In genomic region chr6:113623386-113623785, GRCm38 (mm10) we compare ENCODE assay signal across 8 mouse cellular contexts. TPM values are rescaled to one million over a fixed set of nuclear protein-coding genes. Genes with fewer than 3 reads are reported as not detected.
DNase-seq lines count a peak whose midpoint lies in the region; ATAC-seq lines count a peak whose summit lies in the region.

No protein-coding gene starts in this region.

- H3K27me3 ChIP-seq in lung, embryonic 16.5 days (ENCODE audit: control insufficient read depth, insufficient read depth, low read depth, low read length): no peaks in the 10 kb centered on the region
- H3K27me3 ChIP-seq in limb, embryonic 12.5 days: no peaks in the 10 kb centered on the region
- H3K27me3 ChIP-seq in stomach, embryonic 14.5 days (ENCODE audit: control insufficient read depth, insufficient read depth, low read length): no peaks in the 10 kb centered on the region

- no peak for ATAC-seq in lung, embryonic 16.5 days (ENCODE audit: low read depth)
- ATAC-seq in erythroblast, adult 5-6 weeks (replicated peaks; ENCODE audit: low FRiP score, poor library complexity, severe bottlenecking): 0 out of 2 replicates have a peak, but pooled peaks have one; percentile 12
- no peak for ATAC-seq in limb, embryonic 12.5 days (ENCODE audit: insufficient number of reproducible peaks, insufficient read depth, low FRiP score, low TSS enrichment, low read depth)
- no peak for ATAC-seq in stomach, embryonic 14.5 days (ENCODE audit: insufficient number of reproducible peaks, insufficient read depth, low FRiP score, low read depth)

- peaks cover 13% of the 10 kb centered on the region for H3K4me1 ChIP-seq in lung, embryonic 16.5 days (replicated peaks; ENCODE audit: control insufficient read depth, insufficient read depth, low read length)
- peaks cover 16% of the 10 kb centered on the region for H3K4me1 ChIP-seq in limb, embryonic 12.5 days (replicated peaks)
- H3K4me1 ChIP-seq in stomach, embryonic 14.5 days (ENCODE audit: control insufficient read depth, insufficient read depth, low read length): peaks cover 11% of the 10 kb centered on the region

- peak overlapping the region; percentile 94 for H3K4me2 ChIP-seq in lung, embryonic 16.5 days (ENCODE audit: low read depth, low read length)
- H3K4me2 ChIP-seq in limb, embryonic 12.5 days: peak overlapping the region; percentile 73; the same call in 1 of the 2 replicates
- H3K4me2 ChIP-seq in stomach, embryonic 14.5 days (replicated peaks; ENCODE audit: low read depth, low read length): peak overlapping the region; percentile 84

- DNase-seq in lung, postnatal 25 days (ENCODE audit: low spot score): no peak
- no peak for DNase-seq in retina, embryonic 14.5 days (ENCODE audit: low spot score)
- DNase-seq in natural killer cell, adult 2 months (ENCODE audit: low spot score in 2 of 2): no peak
- no peak for DNase-seq in urinary bladder, postnatal 10 days (ENCODE audit: low spot score)

- peak overlapping the region; percentile 32; the same call in 1 of the 2 replicates for H3K27ac ChIP-seq in lung, embryonic 16.5 days (ENCODE audit: low read length)
- H3K27ac ChIP-seq in limb, embryonic 12.5 days: no peak overlapping the region
- H3K27ac ChIP-seq in stomach, embryonic 14.5 days (ENCODE audit: low read length): peak overlapping the region; percentile 44

- peaks cover 2% of the 10 kb centered on the region; the same call in 1 of the 2 replicates for H3K36me3 ChIP-seq in lung, embryonic 16.5 days (ENCODE audit: control insufficient read depth, insufficient read depth, low read length)
- peaks cover 22% of the 10 kb centered on the region for H3K36me3 ChIP-seq in limb, embryonic 12.5 days
- H3K36me3 ChIP-seq in stomach, embryonic 14.5 days (ENCODE audit: control insufficient read depth, insufficient read depth, low read length): peaks cover 5% of the 10 kb centered on the region

- 62% methylated on average over 5 of the region's 5 CpGs for WGBS in lung, embryonic 16.5 days
- WGBS in limb, embryonic 12.5 days: 75% methylated on average over 5 of the region's 5 CpGs
- 65% methylated on average over 5 of the region's 5 CpGs for WGBS in stomach, embryonic 14.5 days

- peak overlapping the region; percentile 80 for H3K4me3 ChIP-seq in lung, embryonic 16.5 days (ENCODE audit: low read length)
- H3K4me3 ChIP-seq in limb, embryonic 12.5 days (replicated peaks): peak overlapping the region; percentile 69
- peak overlapping the region; percentile 69 for H3K4me3 ChIP-seq in stomach, embryonic 14.5 days (ENCODE audit: low read depth, low read length)

- H3K9ac ChIP-seq in lung, embryonic 16.5 days (ENCODE audit: low read length): peak overlapping the region; percentile 83
- H3K9ac ChIP-seq in limb, embryonic 12.5 days (replicated peaks): no peak overlapping the region
- no peak overlapping the region for H3K9ac ChIP-seq in stomach, embryonic 14.5 days (replicated peaks; ENCODE audit: low read depth, low read length)

- H3K9me3 ChIP-seq in lung, embryonic 16.5 days (ENCODE audit: control insufficient read depth, low read length): no peaks in the 10 kb centered on the region
- no peaks in the 10 kb centered on the region for H3K9me3 ChIP-seq in limb, embryonic 12.5 days
- H3K9me3 ChIP-seq in stomach, embryonic 14.5 days (ENCODE audit: control insufficient read depth, low read depth, low read length): no peaks in the 10 kb centered on the region

RNA-seq across cellular contexts. Expression of gene Vhl, which starts 0.4 kb away (rescaled TPM):
- polyA plus RNA-seq in lung, embryonic 16.5 days (2015; fragmentation: Nextera tagmentation; extraction: Ambion mirVana): 36.1 and 38.7 TPM in 2 replicates
- total RNA-seq in erythroblast, adult 5-6 weeks (2015; ENCODE audit: low replicate concordance): 6.3 and 11.5 TPM in 2 replicates
- total RNA-seq in erythroblast, adult 5-6 weeks (2017; ENCODE audit: low replicate concordance): 3.6 and 8.9 TPM in 2 replicates
- 53.3 and 55.9 TPM in 2 replicates for polyA plus RNA-seq in limb, embryonic 12.5 days (2016; fragmentation: Nextera tagmentation; extraction: Ambion mirVana)
- 43.5 and 50.5 TPM in 2 replicates for polyA plus RNA-seq in stomach, embryonic 14.5 days (2014; fragmentation: Nextera tagmentation; extraction: Ambion mirVana)

RNA-seq across cellular contexts. Expression of gene Irak2, which starts 14.9 kb away (rescaled TPM):
- 6.3 and 7.4 TPM in 2 replicates for polyA plus RNA-seq in lung, embryonic 16.5 days (2015; fragmentation: Nextera tagmentation; extraction: Ambion mirVana)
- total RNA-seq in erythroblast, adult 5-6 weeks (2015; ENCODE audit: low replicate concordance): 18.8 and 56.0 TPM in 2 replicates
- total RNA-seq in erythroblast, adult 5-6 weeks (2017; ENCODE audit: low replicate concordance): 58.7 and 68.4 TPM in 2 replicates
- 4.1 and 5.4 TPM in 2 replicates for polyA plus RNA-seq in limb, embryonic 12.5 days (2016; fragmentation: Nextera tagmentation; extraction: Ambion mirVana)
- 6.3 and 7.4 TPM in 2 replicates for polyA plus RNA-seq in stomach, embryonic 14.5 days (2014; fragmentation: Nextera tagmentation; extraction: Ambion mirVana)

RNA-seq across cellular contexts. Expression of gene Brk1, which starts 18.8 kb away (rescaled TPM):
- polyA plus RNA-seq in lung, embryonic 16.5 days (2015; fragmentation: Nextera tagmentation; extraction: Ambion mirVana): 218 and 226 TPM in 2 replicates
- 86.5 and 91.5 TPM in 2 replicates for total RNA-seq in erythroblast, adult 5-6 weeks (2015; ENCODE audit: low replicate concordance)
- total RNA-seq in erythroblast, adult 5-6 weeks (2017; ENCODE audit: low replicate concordance): 36.9 and 54.7 TPM in 2 replicates
- polyA plus RNA-seq in limb, embryonic 12.5 days (2016; fragmentation: Nextera tagmentation; extraction: Ambion mirVana): 206 and 211 TPM in 2 replicates
- polyA plus RNA-seq in stomach, embryonic 14.5 days (2014; fragmentation: Nextera tagmentation; extraction: Ambion mirVana): 244 and 245 TPM in 2 replicates

RNA-seq across cellular contexts. Expression of gene Fancd2os, which starts 22.9 kb away (rescaled TPM):
- polyA plus RNA-seq in lung, embryonic 16.5 days (2015; fragmentation: Nextera tagmentation; extraction: Ambion mirVana): 0.15 and 0.21 TPM in 2 replicates
- total RNA-seq in erythroblast, adult 5-6 weeks (2015; ENCODE audit: low replicate concordance): not detected in 2 replicates
- not detected in 2 replicates for total RNA-seq in erythroblast, adult 5-6 weeks (2017; ENCODE audit: low replicate concordance)
- not detected in 2 replicates for polyA plus RNA-seq in limb, embryonic 12.5 days (2016; fragmentation: Nextera tagmentation; extraction: Ambion mirVana)
- 0.28 and 0.82 TPM in 2 replicates for polyA plus RNA-seq in stomach, embryonic 14.5 days (2014; fragmentation: Nextera tagmentation; extraction: Ambion mirVana)
